Mouse (Mus musculus) megakaryocyte, adult 5-6 weeks (primary cell): ENCODE measurements around the gene Cd96. TPM values are rescaled to one million over a fixed set of nuclear protein-coding genes. Genes with fewer than 3 reads are reported as not detected.
A peak's percentile ranks its signal among the peaks of the same experiment; 100 is the strongest.

Source experiments
- ATAC-seq: 2 replicates; pipeline ENCODE4 v1.8.0; 2016; ENCODE audit warnings: mild to moderate bottlenecking, inconsistent platforms; ENCODE audit not compliant: poor library complexity, severe bottlenecking
- total RNA-seq, 2 experiments: library from RNA; stranded (forward) in 1 of 2; stranded (reverse) in 1 of 2; fragments of 153-499, 151-499 nt in 1 of 2; fragments of 221-1000, 200-1000 nt in 1 of 2; gene quantifications; 2 replicates each; pipeline versions ENCODE4 v1.2.3 to v1.2.4; 2015 to 2017

The Cd96 gene
- total RNA-seq, 2 experiments from 2014 or later, result 0.54 to 1.2 TPM

- ATAC-seq, result no peak
These were observed 73.1 kb downstream of the Cd96 start for GRCm38 (mm10) chr16:46046906-46047305.

- no peak for ATAC-seq
These were observed 83.8 kb downstream of the Cd96 start for GRCm38 (mm10) chr16:46036261-46036660.

DNA sequence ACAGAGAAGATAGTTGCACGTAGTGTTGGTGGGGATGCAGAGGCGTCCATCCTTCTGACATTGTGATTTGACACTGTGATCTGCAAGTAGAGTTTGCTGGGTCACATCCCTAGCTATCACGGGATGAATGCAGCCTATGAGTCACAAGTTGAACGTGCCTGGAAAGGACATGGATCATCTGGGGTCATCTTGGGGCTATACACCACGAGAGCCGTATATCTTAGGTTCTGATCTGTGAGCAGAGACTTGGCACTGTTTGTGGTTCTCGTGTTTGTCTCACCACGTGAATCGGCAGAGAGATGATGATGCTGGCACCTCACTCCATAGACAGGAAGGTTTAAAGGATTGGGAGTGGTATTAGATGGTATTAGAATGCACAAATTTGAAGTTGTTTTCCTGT, 86.2 kb downstream of the Cd96 start:
- ATAC-seq, result no peak

GRCm38 (mm10) chr16:46022958-46023491, 97.0 kb downstream of the Cd96 start:
- ATAC-seq, result no peak

GRCm38 (mm10) chr16:46022189-46022928, 97.7 kb downstream of the Cd96 start:
- ATAC-seq, result peak; percentile 86

DNA sequence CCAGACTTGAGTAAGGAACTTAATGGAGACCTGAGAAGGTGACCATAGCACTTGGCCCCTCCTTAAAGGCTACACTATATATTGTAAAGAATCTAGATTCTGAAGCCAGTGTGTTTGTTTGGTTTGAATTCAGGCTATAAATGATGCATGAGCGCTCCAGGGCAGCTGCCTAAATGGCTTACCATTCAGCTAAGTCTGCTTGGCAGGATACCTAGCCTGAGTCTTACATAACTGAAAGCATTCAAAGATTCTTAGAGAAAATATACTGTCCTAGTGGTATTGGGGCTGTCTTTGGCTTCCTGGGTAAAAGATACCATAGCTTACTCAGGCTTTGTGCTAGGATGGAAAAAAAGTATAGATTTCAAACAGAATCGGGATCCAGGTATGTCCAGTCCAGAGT, 98.7 kb downstream of the Cd96 start:
- no peak for ATAC-seq

- no peak for ATAC-seq
These were observed 99.7 kb downstream of the Cd96 start for GRCm38 (mm10) chr16:46020396-46020795.

GRCm38 (mm10) chr16:46019799-46020198, 100.3 kb downstream of the Cd96 start:
- no peak for ATAC-seq

DNA sequence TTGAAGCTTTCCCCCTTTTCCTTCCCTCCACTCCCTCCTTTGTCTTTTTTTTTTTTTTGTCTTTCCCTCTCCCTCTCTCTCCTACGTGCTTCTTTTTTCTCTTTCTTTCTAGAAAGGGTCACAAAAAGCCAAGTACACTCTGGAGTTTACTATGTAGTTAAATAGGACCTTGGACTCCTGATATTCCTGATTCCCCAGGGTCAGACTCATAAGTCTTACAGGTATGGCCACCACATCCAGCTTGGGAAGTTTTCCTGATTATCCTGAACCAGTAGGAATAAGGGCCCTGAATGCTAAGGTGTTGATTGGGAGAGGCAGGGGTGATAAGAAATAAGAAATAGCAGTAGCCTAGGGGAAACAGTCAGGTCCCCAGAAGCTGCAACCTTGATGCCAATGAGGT, 100.7 kb downstream of the Cd96 start:
- ATAC-seq, result no peak

DNA sequence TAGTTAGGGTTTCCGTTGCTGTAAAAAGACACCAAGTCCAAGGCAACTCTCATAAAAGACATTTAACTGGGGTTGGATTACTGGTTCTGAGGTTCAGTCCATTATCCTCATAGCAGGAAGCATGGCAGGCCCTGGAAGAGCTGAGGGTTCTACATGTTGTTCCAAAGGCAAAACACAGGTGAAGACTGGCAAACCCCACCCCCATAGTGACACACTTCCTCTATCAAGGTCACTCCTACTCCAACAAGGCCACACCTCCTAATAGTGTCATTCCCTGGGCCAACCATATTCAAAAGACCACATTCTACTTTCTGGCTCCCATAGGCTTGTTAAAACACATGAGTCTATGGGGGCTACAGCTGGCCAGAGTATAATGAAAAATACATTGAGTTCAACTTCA, 108.4 kb downstream of the Cd96 start:
- ATAC-seq, result no peak

DNA sequence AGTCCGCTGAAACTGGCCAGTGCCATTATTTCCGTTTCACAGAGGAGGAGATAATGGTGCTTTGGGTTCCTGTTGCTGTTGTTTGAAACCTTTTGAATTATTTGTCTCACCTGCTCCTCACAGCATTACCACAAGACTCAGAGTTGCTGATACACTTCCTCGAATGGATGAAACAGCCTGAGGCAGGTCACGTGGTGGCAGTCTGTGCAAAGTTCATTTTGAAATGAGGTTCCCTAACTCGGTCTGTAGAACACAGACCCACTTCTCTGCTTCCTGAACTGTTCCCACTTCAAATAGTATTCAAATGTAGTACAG, 109.2 kb downstream of the Cd96 start:
- peak; percentile 47 for ATAC-seq

DNA sequence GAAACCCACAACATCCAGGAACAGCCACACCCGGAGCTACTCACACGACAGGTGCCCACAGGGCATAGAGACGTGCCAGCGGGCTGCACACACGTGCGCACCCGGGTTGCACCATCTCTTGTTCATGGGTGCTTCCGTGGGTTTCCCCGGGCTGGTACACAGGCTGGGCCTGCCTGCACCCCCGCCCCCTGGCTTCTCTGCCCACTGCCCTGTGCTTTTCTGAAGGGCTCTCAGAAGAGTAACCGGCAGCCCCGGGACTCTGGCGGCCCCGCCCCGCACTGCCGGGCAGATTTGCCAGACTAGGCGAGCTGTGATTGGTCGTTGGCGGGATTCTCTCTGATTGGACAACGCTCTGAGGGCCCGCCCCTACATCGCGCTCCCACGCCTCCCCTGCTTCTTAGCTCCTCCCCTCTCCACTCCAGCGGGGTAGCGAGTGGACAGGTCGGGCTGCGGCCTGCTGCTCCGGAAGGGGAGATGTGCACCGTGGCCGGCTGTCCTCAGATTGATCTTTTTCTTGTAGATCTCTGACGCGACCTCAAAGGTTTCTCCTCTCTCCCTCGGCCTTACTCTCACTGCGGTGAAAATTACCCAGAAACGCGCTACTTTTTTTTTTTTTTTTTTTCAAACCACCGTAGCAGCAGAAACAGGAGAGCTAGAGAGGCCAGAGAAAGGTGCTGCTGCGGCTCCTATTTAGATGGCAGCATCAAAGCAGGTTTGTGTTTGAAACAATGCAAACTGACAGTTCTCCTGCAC, 109.7 kb downstream of the Cd96 start, which contains the start of gene Plcxd2:
Gene Plcxd2 (minus strand): TSS at position 66 of the 753 bp plus-strand sequence.
- ATAC-seq, result peak; percentile 91

DNA sequence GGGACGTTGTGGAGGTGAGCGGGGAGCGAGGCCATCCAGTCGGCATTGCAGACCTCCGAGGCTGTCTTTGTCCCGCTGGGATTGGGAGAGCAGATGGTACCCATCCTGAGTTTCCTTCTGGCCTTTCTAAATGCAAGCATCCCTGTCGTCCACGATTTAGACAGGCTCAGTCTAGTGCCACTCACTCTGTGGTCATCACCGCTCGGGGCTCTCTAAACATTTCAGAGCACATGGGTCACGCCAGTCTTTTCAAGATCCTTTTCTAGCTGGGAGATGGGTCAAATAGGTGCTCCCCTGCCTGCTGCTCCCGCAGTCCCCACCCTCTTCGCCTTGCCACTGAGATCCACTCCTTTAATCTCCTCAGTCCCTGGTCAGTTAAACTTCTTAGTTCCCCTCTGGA, 110.3 kb downstream of the Cd96 start:
- ATAC-seq, result no peak

DNA sequence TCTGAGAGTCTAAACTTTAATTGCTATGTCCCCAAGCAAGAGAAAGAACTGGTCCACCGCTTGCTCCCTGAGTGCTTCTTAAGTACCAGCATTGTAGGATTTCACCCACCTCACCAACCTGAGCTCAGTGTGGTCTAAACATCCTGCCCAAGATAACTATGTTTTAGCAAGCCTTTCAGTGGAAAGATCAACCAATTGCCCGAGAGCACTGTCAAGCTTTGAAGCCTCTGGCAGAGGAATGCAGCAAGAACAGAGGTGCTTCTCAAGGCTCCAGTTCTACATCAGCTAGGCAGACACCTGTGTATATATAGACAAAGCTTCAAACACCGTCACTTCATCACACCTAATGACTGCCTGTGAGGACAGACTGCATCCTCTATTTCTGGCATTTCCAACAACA, 111.3 kb downstream of the Cd96 start:
- ATAC-seq, result no peak

GRCm38 (mm10) chr16:46008036-46008605, 111.9 kb downstream of the Cd96 start:
- ATAC-seq, result no peak

GRCm38 (mm10) chr16:46006261-46006660, 113.8 kb downstream of the Cd96 start:
- ATAC-seq, result no peak

DNA sequence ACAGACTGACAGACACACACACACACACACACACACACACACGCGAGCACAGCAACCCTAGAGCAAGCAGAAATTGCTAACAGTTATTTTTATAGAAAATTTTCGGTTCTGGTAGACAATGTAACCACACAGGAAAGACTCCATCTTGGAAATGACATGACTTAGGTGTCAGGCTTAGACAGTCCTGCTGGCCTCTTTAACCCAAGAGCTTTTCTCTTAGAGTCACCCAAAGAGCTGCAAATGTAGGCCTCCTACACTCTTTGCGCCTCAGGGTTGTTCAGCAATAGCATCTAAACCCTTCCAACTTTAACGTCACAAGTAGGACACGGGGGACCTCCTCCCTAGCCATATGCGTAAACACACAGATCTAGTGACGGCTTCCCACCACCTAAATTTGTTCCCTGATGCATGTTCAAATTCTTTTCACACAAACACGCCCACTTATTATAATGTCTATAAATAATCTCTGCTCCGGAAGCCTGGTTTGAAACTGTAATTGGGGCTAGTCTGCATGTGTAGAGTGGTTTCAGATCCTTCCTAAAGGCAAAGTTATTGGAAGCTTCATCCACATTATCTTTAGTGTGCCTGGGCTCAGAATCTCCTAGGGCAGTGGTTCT, 118.4 kb downstream of the Cd96 start:
- peak; percentile 35 for ATAC-seq

GRCm38 (mm10) chr16:46000976-46001375, 119.1 kb downstream of the Cd96 start:
- no peak for ATAC-seq

- no peak for ATAC-seq
These were observed 120.5 kb downstream of the Cd96 start for GRCm38 (mm10) chr16:45999374-46000191.

DNA sequence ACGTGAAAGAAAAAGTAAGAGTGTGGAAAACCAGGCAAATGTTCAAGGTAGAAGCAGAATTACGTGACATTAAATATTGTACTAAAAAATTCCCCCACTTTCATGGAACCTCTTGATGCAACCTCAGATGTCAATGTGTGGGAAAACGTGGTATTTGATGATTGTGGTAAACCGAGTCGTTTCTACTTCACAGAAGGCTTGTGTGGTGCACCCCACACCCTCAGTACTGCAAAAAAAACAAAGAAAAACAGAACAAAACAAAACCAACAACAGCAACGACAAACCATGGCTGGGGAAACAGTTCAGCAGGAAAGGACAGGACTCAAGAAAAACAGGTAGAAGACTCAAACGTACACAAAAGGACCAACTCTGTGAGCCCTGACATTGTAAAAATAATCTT, 121.8 kb downstream of the Cd96 start:
- ATAC-seq, result no peak
